Mouse (Mus musculus) adrenal gland, postnatal 36 days (tissue): ENCODE measurements around the gene Xrcc5. TPM values are rescaled to one million over a fixed set of nuclear protein-coding genes. Genes with fewer than 3 reads are reported as not detected.

Experiments
- total RNA-seq, 2 experiments: library from RNA; stranded (reverse); gene quantifications; 2 replicates each; pipeline ENCODE4 v1.2.3; 2021

Xrcc5 gene
- total RNA-seq, 2 experiments from 2014 or later, result 11.0 to 13.0 TPM

Other genes with a start within 250 kb of the Xrcc5 start
- 1 to 10 TPM; 1.2 to 1.8 TPM for gene Mreg, start 95.1 kb upstream of the Xrcc5 start, total RNA-seq
- 10 to 100 TPM; 21.8 to 28.2 TPM for gene Pecr, start 23.1 kb upstream of the Xrcc5 start, total RNA-seq
- gene Tmem169, start 23.1 kb upstream of the Xrcc5 start, total RNA-seq, result under 1 TPM; 0.16 to 0.53 TPM
- gene March4, start 229.5 kb downstream of the Xrcc5 start, total RNA-seq, result under 1 TPM; 0.30 to 0.56 TPM